Comparison of ENCODE assay signal across 8 mouse cellular contexts in genomic region chrX:85776544-85777087, GRCm38 (mm10). TPM values are rescaled to one million over a fixed set of nuclear protein-coding genes. Genes with fewer than 3 reads are reported as not detected.
DNase-seq lines count a peak whose midpoint lies in the region; ATAC-seq lines count a peak whose summit lies in the region.

Gene Gk, minus strand, starts transcription at chrX:85776819.

- H3K4me2 ChIP-seq in hindbrain, embryonic 15.5 days = peak within 1 kb of the TSS; percentile 60

- ATAC-seq in hindbrain, embryonic 15.5 days (ENCODE audit: low FRiP score, low read depth) = peak; percentile 99

- H3K4me3 ChIP-seq in hindbrain, embryonic 15.5 days = peak within 1 kb of the TSS; percentile 58

- no peaks in the 10 kb centered on the region for H3K4me1 ChIP-seq in hindbrain, embryonic 15.5 days (replicated peaks)

- H3K9ac ChIP-seq in hindbrain, embryonic 15.5 days = peak within 1 kb of the TSS; percentile 68

- no peaks in the 10 kb centered on the region for H3K36me3 ChIP-seq in hindbrain, embryonic 15.5 days

- WGBS in hindbrain, embryonic 15.5 days = 25% methylated on average over 22 of the region's 45 CpGs

- no peaks in the 10 kb centered on the region for H3K27me3 ChIP-seq in hindbrain, embryonic 15.5 days

- peak within 1 kb of the TSS; percentile 94 for H3K27ac ChIP-seq in hindbrain, embryonic 15.5 days (replicated peaks)

- no peaks in the 10 kb centered on the region for H3K9me3 ChIP-seq in hindbrain, embryonic 15.5 days

- DNase-seq in T-cell, adult 2 months (ENCODE audit: low spot score) = peak; percentile 96
- peak; percentile 93 to 97 for DNase-seq in cerebellum, postnatal 36 days
- DNase-seq in frontal cortex, postnatal 36 days (ENCODE audit: low spot score in 2 of 2) = peak; percentile 94 to 96
- DNase-seq in left cerebral cortex, adult 11 months (ENCODE audit: low spot score) = peak; percentile 96
- DNase-seq in lung, postnatal 4 days = peak; percentile 97 to 98
- DNase-seq in retina, postnatal 7 days (ENCODE audit: low read depth, low spot score) = peak; percentile 91
- peak; percentile 78 for DNase-seq in urinary bladder, adult 2 months (ENCODE audit: low spot score)

RNA-seq across cellular contexts. Expression of gene Gk, which starts in this region (rescaled TPM):
- 10.6 and 11.1 TPM in 2 replicates for polyA plus RNA-seq in hindbrain, embryonic 15.5 days (2015; fragmentation: Nextera tagmentation; extraction: Ambion mirVana)
- 4.7 and 5.7 TPM in 2 replicates for polyA plus RNA-seq in urinary bladder, adult 2 months (2012; rRNA removed)

Comparison
In these comparisons a context has a peak if more than half of its experiments do, and no peak if none do; other contexts are left out.
1. Peak in every context shown above with its lines: DNase-seq, ATAC-seq, H3K4me3 ChIP-seq and H3K27ac ChIP-seq.